Mouse (Mus musculus) limb, embryonic 11.5 days (tissue): ENCODE data around the gene Slc9a4. TPM values are rescaled to one million over a fixed set of nuclear protein-coding genes. Genes with fewer than 3 reads are reported as not detected.

Experiments used
- ATAC-seq: fragments of 200-750 bp; cut with Nextera tagmentation; 2 replicates; pipeline ENCODE4 v1.8.0; 2017; ENCODE audit warnings: low read depth; ENCODE audit not compliant: insufficient number of reproducible peaks, low FRiP score, low TSS enrichment
- DNase-seq: peaks from one replicate; pipeline ENCODE4 v3.0.0-alpha.2; 2015; ENCODE audit warnings: low spot score
- H3K27ac ChIP-seq: fragments of 300-500 bp; sonication (generic); replicated peaks from 2 replicates; pipeline ENCODE4 v1.5.1; 2014; ENCODE audit warnings: low read depth, mild to moderate bottlenecking, low read length
- H3K27me3 ChIP-seq: fragments of 300-500 bp; sonication (generic); 2 replicates; pipeline ENCODE4 v1.6.1; 2014; ENCODE audit warnings: mild to moderate bottlenecking, low read length, mixed read lengths; ENCODE audit not compliant: control insufficient read depth, insufficient read depth
- H3K36me3 ChIP-seq: fragments of 300-500 bp; sonication (generic); 2 replicates; pipeline ENCODE4 v1.6.1; 2014; ENCODE audit warnings: mild to moderate bottlenecking, low read length, moderate library complexity, mixed read lengths; ENCODE audit not compliant: control insufficient read depth, insufficient read depth
- H3K4me1 ChIP-seq: fragments of 300-500 bp; sonication (generic); 2 replicates; pipeline ENCODE4 v1.6.1; 2014; ENCODE audit warnings: low read length, mixed read lengths; ENCODE audit not compliant: control insufficient read depth, insufficient read depth
- H3K4me2 ChIP-seq: fragments of 300-500 bp; sonication (generic); 2 replicates; pipeline ENCODE4 v1.6.1; 2014; ENCODE audit warnings: low read depth, mild to moderate bottlenecking, moderate library complexity; ENCODE audit not compliant: severe bottlenecking
- H3K4me3 ChIP-seq: fragments of 300-500 bp; sonication (generic); 2 replicates; pipeline ENCODE4 v1.5.1; 2014; ENCODE audit warnings: low read depth, low read length
- H3K9ac ChIP-seq: fragments of 300-500 bp; sonication (generic); 2 replicates; pipeline ENCODE4 v1.6.1; 2014; ENCODE audit warnings: mild to moderate bottlenecking, low read length
- H3K9me3 ChIP-seq: fragments of 300-500 bp; sonication (generic); 2 replicates; pipeline ENCODE4 v1.6.1; 2016; ENCODE audit warnings: low read length; ENCODE audit not compliant: control insufficient read depth
- WGBS: fragments of 180-500 bp; shearing (Covaris S2); extraction: QIAGEN DNeasy Blood & Tissue Kit; methylation state at CpG from one replicate; pipeline ENCODE4 v1.1.7; 2014; 5-methylcytosine and 5-hydroxymethylcytosine counted together
- polyA plus RNA-seq: library from polyadenylated mRNA; unstranded; fragments of >200 nt; fragmentation: Nextera tagmentation; extraction: Ambion mirVana; gene quantifications from 2 replicates; pipeline ENCODE4 v1.2.1, GENCODE M21; 2014

Gene Slc9a4
- polyA plus RNA-seq, 1 experiment from 2014 or later = not detected

DNA sequence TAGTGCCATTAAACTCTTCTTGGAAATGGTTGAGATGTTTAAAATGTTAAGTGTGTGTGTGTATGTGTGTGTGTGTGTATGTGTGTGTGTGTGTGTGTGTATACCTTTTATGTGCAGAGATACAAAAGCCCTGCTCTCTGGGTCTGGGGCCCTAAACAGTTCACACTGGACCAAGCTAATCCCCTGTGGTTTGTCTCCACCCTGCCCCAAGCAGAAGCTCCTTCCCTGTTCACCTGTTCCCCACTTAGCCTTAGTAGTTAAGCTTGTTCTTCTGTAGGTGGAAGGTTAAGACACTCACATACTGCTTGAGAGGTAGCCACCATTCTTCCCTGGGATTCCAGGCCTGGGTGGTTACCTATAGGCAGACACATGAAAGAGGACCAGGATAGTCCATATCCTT is 47.1 kb downstream of the Slc9a4 start:
- Histone ChIP-seq H3K4me1 (no peaks in the 10 kb centered on the region), H3K4me2 (no peak overlapping the region), H3K9me3 (no peaks in the 10 kb centered on the region), H3K9ac (no peak overlapping the region), H3K27ac (no peak overlapping the region), H3K36me3 (no peaks in the 10 kb centered on the region), H3K27me3 (no peaks in the 10 kb centered on the region), H3K4me3 (no peak overlapping the region)
- ATAC-seq (no peak), DNase-seq (no peak)

DNA sequence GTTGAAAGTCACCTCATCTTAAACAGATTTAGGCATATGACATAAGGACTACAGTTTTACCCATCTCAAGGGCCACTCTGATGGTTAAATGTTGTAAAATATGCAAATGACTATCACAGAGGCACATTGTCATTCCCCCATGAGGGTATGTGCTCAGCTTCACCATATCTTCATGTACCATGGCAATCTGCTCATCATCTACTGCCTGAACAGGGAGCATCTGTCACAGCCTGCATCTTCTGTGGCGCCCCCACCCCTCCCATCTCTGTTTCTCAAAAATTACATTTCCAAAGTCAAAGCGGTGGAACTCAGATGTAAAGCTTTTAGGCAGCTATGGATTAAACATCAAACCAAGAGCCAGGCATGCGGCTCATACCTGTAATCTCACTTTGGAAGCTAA is 48.6 kb downstream of the Slc9a4 start:
- no peak for DNase-seq
- Histone ChIP-seq H3K9me3 (no peaks in the 10 kb centered on the region), H3K36me3 (no peaks in the 10 kb centered on the region), H3K27ac (no peak overlapping the region), H3K27me3 (no peaks in the 10 kb centered on the region), H3K4me1 (no peaks in the 10 kb centered on the region), H3K4me2 (no peak overlapping the region), H3K9ac (no peak overlapping the region), H3K4me3 (no peak overlapping the region)
- no peak for ATAC-seq
- WGBS = 84% methylated on average over 3 of the region's 3 CpGs

DNA sequence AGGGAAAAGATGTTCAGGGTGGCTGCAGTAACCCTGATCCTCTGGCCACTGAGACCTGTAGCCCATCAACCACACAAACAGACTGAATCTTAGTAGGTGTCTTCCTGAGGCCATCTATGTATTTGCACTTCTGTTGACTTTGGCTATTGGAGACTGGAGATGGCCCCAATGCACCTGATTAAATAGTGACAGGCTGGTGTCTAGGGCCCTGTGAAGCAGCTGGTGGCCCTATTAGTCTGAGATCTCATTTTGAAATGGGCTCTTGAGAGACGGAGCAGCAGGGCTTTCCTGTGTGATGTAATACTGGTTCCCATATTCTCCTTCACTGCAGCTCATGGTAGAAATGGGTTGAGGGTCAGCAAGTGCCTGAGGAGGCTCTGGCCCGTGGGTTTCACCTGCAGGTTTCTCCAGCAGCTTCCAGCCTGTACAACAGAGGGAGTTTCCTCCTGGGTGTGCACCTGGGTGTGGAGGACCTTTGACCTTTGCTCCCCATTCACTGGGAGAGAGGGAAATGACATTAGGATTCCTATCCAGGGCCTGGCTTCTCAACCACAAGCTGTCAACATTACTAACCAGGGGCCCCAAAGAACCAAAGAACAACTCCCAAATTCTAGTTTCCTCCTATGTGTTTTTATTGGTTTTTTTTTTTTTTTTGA is 52.7 kb downstream of the Slc9a4 start:
- Histone ChIP-seq H3K9me3 (no peaks in the 10 kb centered on the region), H3K4me1 (no peaks in the 10 kb centered on the region), H3K9ac (no peak overlapping the region), H3K4me2 (no peak overlapping the region), H3K36me3 (no peaks in the 10 kb centered on the region), H3K27me3 (no peaks in the 10 kb centered on the region), H3K27ac (no peak overlapping the region), H3K4me3 (no peak overlapping the region)
- DNase-seq = no peak
- no peak for ATAC-seq
- 75% methylated on average over 2 of the region's 2 CpGs for WGBS

DNA sequence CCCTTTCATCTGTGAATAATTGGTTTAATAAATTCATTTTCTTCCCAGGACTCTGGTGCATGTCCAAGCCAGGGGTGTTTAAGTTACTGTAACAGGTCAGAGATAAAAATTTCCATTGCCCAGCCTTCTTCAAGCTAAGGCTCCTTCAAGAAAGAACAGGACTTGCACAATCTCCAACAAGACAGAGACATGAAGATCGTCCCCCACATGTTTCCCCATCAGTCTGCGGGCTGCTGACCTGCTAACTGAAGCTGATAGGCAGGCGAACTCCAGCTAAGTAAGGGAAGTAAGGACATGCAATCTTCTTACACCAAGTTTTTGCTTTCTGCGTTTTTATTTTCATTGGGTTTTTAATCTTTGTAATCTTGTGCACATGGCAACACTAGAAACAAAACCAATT is 54.7 kb downstream of the Slc9a4 start:
- Histone ChIP-seq H3K9ac (no peak overlapping the region), H3K36me3 (no peaks in the 10 kb centered on the region), H3K4me3 (no peak overlapping the region), H3K9me3 (no peaks in the 10 kb centered on the region), H3K27ac (no peak overlapping the region), H3K27me3 (no peaks in the 10 kb centered on the region), H3K4me2 (no peak overlapping the region), H3K4me1 (no peaks in the 10 kb centered on the region)
- ATAC-seq (no peak), DNase-seq (no peak)
- WGBS = 87% methylated on average over 4 of the region's 4 CpGs

DNA sequence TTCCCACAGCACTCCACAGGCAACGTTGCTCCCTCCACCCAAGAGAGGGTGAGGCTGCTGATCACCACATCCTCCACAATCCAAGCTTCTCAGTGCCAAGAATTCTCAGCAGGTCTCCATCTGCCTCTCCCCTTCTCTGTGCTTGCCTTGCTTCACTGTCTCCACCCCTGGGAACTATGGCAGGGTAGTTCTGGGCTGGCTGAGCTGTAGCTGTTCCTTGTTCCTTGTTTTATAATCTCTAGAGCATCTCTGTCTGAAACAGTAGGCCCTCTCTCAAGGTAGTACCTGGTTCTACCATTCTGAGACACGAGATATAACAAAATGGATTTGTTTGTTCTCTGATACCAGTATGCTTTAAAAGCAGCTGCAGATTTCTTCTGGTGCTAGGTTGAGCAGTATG is 68.4 kb downstream of the Slc9a4 start:
- H3K9ac ChIP-seq = no peak overlapping the region
- no peak overlapping the region for H3K4me2 ChIP-seq
- no peaks in the 10 kb centered on the region for H3K9me3 ChIP-seq
- H3K27me3 ChIP-seq = no peaks in the 10 kb centered on the region
- 69% methylated on average over 2 of the region's 2 CpGs for whole genome bisulfite sequencing
- no peak for DNase-seq
- no peak overlapping the region for H3K4me3 ChIP-seq
- H3K4me1 ChIP-seq = no peaks in the 10 kb centered on the region
- no peak overlapping the region for H3K27ac ChIP-seq
- no peak for ATAC-seq
- H3K36me3 ChIP-seq = no peaks in the 10 kb centered on the region

DNA sequence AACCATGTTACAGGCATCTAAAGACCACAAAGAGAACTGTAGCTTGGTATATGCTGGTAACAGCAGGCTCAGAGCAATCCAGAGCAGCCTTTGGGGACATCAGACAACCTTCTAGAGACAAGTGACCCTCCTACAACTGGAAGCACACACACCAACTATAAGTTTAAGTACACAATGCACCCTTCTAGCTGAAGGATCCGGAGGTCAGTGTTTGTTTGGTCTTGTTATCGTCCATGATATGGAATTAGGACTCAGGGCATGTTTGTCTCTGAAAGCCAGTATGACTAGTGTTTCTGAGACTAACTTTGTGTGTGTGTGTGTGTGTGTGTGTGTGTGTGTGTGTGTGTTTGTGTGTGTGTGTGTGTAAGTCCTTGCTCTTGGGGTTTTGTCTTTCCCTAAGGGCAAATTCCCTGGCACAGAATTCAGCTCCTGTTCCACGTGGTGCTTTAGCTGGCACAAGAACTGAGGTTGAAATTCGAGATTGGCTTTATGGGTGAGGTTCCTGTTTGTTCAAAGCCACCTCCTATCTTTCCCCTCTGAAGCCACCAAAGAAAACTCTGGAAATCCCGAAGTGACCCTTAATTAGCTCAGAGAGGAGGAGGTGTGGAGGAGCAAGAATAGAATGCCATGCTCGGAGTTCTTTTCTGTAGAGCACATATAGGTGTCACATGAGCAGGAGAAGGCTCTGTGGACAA is 71.1 kb downstream of the Slc9a4 start:
- H3K4me2 ChIP-seq = no peak overlapping the region
- ATAC-seq (no peak), DNase-seq (no peak)
- no peak overlapping the region for H3K9ac ChIP-seq
- no peaks in the 10 kb centered on the region for H3K9me3 ChIP-seq
- H3K4me3 ChIP-seq = no peak overlapping the region
- H3K27ac ChIP-seq = no peak overlapping the region
- no peaks in the 10 kb centered on the region for H3K4me1 ChIP-seq
- H3K27me3 ChIP-seq = no peaks in the 10 kb centered on the region
- 62% methylated on average over 6 of the region's 6 CpGs for WGBS
- H3K36me3 ChIP-seq = no peaks in the 10 kb centered on the region

DNA sequence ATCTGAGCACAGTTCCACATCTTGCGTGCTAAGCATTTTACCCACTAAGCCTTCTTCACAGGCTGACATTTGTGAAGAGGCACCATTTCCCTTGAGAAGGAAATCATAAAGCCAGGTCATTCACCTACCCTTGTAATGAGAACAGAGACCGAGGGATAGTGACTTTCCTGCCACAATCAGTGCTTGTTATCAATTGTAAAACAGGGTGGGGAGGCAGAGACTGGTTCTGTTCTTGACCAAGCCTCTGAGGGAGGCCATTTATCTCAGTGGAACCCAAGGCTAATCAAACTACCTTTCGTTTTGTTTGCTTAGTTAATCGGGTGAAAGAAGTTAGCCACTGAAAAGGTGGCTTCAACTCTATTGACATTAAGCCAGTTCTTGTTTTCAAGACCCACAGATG is 77.2 kb downstream of the Slc9a4 start:
- WGBS = 77% methylated on average over 4 of the region's 4 CpGs
- H3K36me3 ChIP-seq = no peaks in the 10 kb centered on the region
- ATAC-seq = no peak
- H3K9ac ChIP-seq = no peak overlapping the region
- no peaks in the 10 kb centered on the region for H3K9me3 ChIP-seq
- no peak overlapping the region for H3K27ac ChIP-seq
- no peak overlapping the region for H3K4me3 ChIP-seq
- no peaks in the 10 kb centered on the region for H3K27me3 ChIP-seq
- peaks cover 2% of the 10 kb centered on the region; the same call in 1 of the 2 replicates for H3K4me1 ChIP-seq
- DNase-seq = no peak
- H3K4me2 ChIP-seq = no peak overlapping the region

DNA sequence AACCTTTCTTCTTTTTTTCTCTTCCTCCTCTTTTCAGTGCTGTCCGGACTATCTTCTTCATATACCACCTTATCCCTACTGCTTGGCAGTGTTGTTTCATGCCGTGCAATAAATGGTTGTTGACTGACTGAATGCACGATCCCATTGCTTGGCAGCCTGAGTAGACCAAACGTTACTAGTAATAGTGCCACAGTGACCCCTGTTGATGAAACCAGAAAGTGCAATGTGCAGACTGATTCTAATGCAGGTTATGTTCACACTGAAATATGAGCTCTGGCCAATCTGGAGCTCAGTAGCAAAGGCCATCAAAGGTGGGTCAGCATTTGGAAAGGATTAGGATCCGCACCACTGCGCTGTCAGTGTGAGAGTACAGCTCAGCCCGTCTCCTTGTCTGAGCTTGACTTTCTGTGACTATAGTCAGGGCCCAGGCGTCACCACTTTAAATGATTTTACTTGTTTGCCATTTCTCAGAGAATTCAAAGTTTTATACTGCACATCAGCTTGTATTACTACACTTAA is 78.2 kb downstream of the Slc9a4 start:
- Histone ChIP-seq H3K9ac (no peak overlapping the region), H3K4me2 (no peak overlapping the region), H3K9me3 (no peaks in the 10 kb centered on the region), H3K4me3 (no peak overlapping the region), H3K36me3 (no peaks in the 10 kb centered on the region), H3K4me1 (peaks cover 2% of the 10 kb centered on the region; the same call in 1 of the 2 replicates), H3K27me3 (no peaks in the 10 kb centered on the region), H3K27ac (no peak overlapping the region)
- ATAC-seq (no peak), DNase-seq (peak; percentile 82)
- 38% methylated on average over 8 of the region's 8 CpGs for WGBS
